Mouse (Mus musculus) right cerebral cortex, postnatal 25 days (tissue): ENCODE data around the gene Klhl3.
"Not testable (repeated sequence)": the region's sequence is repeated elsewhere in the genome, so short reads cannot be mapped to it uniquely, and the experiment has no call there.

ENCODE experiments used
- DNase-seq: peaks from one replicate; pipeline ENCODE4 v3.0.0; 2022

Gene Klhl3

GRCm38 (mm10) chr13:58113061-58113900 is at the start of gene Klhl3:
TSS of gene Klhl3 (minus strand) at chr13:58113592.
- DNase-seq, result peak; percentile 80

- no peak for DNase-seq
Observed at GRCm38 (mm10) chr13:58160761-58161160, 47.4 kb upstream of the Klhl3 start.

DNA sequence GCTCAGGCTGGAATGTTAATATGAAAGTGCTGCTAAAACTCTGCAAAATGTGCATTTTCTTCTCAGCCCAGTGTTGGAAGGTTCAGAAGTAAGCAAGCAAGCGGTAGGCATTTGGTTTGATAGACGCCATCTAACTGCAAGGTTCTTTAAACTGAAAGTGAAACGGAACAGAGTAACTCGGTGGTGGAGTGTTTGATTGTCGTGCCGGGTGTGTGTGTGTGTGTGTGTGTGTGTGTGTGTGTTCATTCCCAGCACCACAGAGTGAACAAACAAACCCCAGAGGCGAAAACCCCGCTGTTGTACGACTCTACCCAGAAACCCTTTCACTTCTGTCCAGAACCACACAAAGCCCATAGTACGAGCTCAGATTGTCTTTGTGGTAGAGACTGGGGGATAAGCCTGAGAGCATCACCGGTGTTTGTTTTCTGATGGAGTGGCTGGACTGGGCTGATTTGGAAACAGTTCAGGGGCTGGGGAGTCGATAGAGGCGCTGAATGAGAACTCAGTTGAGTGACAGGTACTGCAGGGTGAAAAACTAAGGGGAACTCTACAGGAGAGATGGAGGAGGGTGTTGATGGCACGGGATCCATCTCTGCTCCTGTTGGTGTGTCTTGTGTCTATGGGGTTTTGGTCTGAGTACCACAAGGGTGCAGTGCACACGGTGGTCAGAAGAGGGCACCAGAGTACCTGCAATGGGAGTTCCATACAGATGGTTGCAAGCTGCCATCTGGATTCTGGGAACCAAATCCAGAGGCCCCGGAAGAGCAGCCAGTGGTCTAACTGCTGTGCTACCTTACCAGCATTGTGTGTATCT is 44.9 kb upstream of the Klhl3 start:
- DNase-seq, result peak; percentile 73

DNA sequence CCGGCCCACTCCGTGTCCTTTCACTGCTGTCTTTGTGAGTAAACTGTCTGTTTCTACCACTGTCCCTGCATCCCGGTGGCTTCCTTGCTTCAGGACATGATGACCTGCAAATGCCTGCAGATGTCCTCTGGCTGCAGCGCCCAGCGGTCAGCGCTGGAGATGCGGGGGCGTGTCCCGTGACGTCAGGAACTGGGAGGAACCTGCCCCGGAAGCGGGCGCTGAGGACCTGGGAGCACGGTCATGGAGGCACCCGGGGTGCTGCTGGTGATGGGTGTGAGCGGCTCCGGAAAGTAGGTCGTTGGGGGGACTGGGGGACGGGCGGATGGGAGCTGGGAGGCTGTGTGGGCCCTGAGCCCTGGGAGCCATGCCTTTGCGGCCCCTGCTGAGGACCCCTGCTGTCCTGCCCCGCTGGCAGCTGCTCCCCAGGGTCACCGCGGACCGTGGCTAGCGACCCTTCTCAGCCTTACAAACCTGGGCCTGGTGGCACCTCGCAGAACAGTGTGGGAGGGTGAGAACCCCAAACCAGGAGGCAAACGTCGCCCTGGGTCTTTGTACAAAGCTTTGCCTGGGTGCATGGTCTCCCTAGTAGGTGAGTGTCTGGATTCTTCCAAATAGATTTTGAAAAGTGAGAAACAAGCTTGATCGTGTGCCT is 44.2 kb upstream of the Klhl3 start, which contains the start of gene Idnk:
TSS of gene Idnk (plus strand) at position 203 of the 652 bp plus-strand sequence.
- peak; percentile 82 for DNase-seq

DNA sequence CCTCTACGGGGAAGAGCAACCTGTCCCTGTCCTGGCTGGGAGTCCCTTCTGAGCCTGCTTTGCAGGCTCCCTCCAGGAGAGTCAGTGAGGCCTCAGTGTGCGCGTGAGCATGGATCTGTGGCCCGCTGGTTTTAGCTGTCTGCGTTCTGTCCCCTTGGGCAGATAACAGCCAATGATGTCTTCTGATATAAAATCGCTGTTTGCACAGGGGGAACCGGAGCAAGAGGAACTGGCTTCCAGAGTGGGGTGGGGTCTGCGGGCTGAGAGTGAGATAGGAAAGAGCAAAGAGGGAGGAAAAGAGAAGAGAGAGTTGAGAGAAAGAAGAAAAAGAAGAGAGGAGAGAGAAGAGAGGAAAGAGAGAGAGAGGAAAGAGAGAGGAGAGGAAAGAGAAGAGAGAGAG is 43.6 kb upstream of the Klhl3 start:
- no peak for DNase-seq

DNA sequence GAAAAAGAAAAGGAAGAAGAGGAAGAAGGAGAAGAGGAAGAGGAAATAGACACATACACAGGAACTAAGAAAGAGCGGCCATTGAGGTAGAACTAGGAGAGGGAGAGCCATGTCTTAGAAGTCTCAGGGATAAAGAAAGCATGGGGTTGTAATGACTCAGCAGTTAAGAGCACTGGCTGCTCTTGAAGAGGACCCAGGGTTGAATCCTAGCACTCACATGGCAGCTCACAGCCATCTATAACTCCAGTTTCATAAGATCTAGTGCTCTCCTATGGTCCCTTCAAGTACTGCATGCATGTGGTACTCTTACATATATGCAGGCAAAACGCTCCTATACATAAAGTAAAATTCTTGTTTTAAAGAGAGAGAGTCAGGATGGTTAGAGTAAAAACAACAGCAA is 42.6 kb upstream of the Klhl3 start:
- DNase-seq, result no peak

GRCm38 (mm10) chr13:58150442-58150841 is 37.0 kb upstream of the Klhl3 start:
- DNase-seq, result no peak

- no peak for DNase-seq
Observed at GRCm38 (mm10) chr13:58149629-58150028, 36.2 kb upstream of the Klhl3 start.

DNA sequence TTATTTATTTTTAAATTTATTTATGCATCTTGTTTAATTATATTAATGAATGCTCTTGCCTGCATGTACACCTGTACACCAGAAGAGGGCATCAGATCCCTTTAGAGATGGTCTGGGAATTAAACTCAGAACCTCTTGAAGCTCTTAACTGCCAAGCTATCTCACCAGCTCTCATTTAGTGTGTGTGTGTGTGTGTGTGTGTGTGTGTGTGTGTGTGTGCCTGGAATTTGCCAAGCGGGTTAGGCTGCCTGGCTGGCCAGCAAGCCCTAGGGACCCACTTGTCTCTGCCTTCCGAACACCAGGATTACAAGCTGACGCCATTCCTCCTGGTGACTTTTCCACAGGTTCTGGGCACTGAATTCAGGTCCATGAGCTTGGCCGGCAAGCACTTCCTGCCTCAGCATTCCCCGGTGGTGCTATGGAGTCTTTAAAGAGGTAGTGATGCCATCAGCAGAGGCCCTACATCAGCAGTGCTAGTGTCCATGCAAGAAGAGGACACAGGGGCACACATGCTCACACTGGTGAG is 35.7 kb upstream of the Klhl3 start:
- DNase-seq, result no peak

DNA sequence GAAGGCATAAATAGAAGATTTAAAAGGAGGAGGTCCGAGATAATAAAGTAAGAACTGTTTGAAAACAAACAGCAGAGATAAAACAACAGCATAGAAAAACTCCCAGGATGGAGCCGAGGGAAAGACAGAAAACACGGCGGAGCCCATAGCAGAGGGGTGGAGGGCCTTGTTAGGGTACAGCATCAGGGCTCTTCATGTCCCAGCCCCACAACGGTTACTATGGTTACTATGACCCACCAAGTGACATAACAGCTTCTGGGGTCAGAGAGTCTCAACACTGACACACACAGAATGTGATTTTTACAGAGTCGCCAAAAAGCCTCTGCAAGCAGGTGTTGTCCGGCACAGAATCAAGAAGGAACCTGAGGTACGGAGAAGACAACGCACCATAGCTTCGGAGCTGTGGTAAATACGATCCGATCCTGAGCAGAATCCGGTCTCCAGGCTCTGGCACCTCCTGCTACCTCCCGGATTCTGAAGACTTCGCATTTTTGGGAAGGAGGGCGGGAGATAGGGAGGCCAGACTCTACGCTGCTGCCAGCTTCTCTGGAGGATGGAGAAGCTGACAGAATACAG is 35.0 kb upstream of the Klhl3 start:
- DNase-seq, result peak; percentile 26

GRCm38 (mm10) chr13:58147760-58148159 is 34.4 kb upstream of the Klhl3 start:
- DNase-seq, result no peak

DNA sequence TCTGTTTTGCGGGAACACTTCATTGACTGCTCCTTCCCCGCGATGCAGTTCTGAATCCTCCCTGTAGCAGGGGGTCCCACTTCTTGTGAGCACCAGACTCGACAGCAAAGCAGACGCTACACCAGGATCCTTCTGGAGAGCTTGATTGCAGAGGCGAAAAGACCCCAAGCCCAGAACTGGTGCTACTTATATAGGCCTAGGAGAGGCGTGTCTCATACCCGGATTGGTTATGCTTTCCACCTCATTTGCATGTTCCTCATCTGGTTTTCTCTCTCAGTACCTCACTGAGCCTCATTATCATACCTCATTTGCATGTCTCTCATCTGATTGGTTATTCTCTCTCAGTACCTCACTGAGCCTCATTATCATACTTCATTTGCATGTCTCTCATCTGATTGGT is 33.2 kb upstream of the Klhl3 start:
- not testable (repeated sequence) for DNase-seq

GRCm38 (mm10) chr13:58131692-58132091 is 18.3 kb upstream of the Klhl3 start:
- DNase-seq, result no peak

GRCm38 (mm10) chr13:58129687-58130246 is 16.4 kb upstream of the Klhl3 start:
- no peak for DNase-seq

DNA sequence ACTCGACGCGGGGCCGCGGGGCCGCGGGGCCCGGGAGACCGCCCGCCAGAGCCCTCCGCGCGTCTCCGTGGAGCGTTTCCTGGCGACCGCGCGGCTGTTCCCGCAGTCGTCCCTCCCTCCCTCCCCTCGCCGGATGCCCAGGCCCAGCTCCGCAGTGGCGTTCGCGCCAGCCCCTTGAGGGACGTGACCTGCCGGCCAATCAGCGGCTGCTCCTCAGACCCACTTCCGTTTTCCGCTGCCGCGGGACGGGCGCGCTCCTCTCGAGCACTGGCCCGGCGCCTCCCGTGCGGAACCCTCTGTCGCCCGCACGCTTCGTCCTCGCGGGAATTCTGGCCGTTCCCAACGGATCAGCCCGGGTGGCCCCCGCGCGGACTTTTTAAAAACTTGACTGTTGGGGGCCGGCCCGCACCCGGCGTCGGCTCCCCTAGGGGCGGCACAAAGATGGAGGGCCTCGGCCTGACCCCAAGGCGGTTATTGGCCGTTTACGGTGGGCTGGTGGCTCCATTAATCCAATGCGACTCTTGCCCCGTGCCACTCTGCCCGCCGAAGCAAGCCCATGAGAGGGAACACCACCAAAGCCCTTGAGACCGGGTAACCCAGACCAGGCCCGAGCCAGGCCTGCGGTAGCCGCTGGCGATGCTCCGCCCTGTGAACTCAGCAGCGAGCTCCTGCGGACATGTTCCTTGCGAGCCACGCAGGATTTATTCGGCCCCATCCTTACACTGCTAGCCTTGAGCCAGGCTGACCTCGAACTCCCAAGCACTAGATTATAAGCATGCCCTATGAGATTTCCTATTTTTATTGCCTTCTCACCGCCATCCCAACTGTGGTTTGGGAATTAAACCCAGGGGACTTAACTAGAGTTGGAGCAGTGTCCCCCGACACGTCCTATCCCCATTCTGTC is 15.6 kb upstream of the Klhl3 start:
- DNase-seq, result peak; percentile 98

GRCm38 (mm10) chr13:58128396-58128767 is 15.0 kb upstream of the Klhl3 start, which contains the start of gene Hnrnpa0:
TSS of gene Hnrnpa0 (minus strand) at chr13:58128556.
- DNase-seq, result peak; percentile 97

GRCm38 (mm10) chr13:58127766-58128361 is 14.5 kb upstream of the Klhl3 start:
- no peak for DNase-seq

DNA sequence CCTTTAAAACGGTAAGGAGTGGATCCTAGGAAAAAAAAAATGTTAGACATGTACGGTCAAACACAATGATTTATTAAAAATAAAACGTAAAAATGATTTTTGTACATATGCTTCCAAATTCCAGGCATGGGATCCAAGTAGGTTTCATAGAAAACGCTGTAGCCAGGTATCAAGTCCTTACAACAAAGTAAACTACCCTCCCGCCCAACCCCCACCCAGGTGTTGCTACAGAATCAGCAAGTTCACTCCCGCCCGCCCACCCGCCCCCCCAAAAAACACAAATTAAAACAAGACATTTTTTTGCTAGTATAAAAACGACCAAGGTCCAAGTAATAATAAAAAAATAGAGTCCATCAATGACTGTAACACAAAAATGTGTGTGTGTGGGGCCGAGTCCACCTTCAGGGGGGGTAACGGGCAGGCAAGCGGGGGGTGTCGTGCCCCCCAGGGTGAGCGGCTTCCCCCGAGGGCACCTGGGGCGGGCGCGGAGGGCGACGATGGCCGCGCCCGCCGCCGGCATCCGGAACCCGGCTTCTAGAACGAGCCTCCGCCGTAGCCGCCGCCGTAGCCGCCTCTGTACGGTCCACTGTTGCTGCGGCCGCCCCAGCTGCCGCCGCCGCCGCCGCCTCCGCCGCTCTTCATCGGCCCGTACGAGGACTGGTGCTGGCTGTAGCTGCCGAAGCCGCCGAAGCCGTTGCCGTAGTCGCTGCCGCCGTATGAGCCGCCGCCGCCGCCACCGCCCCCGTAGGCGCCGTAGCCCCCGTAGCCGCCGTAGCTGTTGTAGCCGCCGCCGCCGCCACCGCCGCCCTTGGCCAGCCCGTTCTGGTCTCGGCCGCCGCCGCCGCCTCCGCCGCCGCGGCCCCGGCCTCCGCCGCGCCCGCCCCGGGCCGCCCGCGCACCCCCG is 13.7 kb upstream of the Klhl3 start:
- no peak for DNase-seq

DNA sequence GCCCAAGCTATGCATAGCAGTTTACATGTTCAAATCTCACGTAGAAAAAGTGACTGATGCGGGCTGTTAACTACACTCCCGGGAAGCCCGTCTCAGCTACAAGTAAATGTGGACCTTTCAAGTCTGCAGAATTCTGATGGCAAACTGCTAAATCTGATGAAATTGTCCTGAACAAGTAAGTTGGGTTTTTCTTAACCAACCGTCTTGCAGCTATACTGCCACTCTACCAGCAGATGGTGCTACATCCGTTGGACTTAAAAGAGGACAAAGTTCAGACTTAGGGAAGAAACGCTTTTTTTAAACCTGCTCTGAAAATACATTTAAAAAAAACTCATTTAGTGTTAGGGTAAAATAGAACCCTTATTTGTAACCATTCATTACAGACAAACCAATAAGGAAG is 12.7 kb upstream of the Klhl3 start:
- DNase-seq, result no peak

- DNase-seq, result no peak
Observed at GRCm38 (mm10) chr13:58124989-58125388, 11.6 kb upstream of the Klhl3 start.
